Mouse (Mus musculus) heart, adult 9 months (tissue): ENCODE measurements around the gene Ift172.

ENCODE experiments used
- DNase-seq, 2 experiments: peaks; one replicate each; pipeline ENCODE4 v3.0.0; 2022; ENCODE audit warnings: low spot score in 2 of 2

The Ift172 gene

GRCm38 (mm10) chr5:31257616-31258015 is 33.3 kb downstream of the Ift172 start:
- no peak for DNase-seq

DNA sequence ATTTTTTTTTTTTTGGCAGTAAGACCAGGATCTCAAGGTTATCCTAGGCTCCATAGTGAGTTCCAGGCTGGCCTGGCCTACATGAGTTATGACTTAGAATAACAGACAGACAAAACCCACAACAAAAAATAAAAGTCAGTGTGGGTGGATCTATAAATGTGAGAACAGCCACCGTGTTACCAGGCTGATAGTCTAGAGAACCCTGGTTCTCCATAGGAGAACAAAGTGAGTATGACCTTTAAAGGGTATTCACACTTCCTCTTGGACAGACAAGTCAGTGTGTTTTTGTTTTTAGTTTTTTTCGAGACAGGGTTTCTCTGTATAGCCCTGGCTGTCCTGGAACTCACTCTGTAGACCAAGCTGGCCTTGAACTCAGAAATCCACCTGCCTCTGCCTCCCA is 34.9 kb downstream of the Ift172 start:
- no peak for DNase-seq

GRCm38 (mm10) chr5:31255381-31255780 is 35.5 kb downstream of the Ift172 start:
- DNase-seq = no peak

DNA sequence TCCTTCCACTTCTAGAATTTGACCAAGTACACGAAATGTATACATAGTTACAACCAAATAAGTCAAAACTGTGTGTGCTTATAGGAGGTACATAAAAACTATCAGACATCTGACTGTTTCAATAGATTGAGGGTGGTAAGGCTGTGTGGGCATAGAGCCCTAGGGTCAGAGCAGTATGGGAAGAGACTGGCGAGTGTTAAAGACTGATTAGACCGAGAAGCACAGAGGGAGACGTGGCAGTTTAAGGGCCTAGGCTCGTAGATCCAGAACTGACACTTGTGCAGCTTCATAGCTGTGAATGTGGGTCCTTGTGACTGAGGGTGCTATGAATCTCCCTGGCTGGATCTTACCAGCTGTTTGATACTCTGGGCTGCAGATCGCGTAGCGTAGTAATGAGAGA is 36.0 kb downstream of the Ift172 start:
- DNase-seq = no peak

DNA sequence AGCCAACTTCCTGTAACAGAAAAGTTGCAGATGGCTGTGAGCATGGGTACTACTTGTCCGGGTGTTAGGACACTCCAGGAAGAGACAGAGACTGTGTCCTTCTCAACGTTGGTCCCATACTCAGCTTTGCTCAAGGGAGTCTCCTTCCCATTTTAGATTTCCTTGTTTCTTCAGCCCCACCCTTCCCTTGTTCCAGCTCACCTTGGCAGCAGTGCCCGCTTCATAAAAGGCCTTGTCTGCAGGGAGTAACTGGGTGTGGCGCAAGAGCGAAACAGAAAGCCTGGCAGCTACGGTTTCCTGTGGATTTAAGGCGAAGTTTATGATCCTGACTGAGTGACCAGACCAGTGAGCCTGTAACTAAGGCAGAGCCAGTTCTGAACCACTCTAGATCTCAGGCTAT is 36.5 kb downstream of the Ift172 start:
- DNase-seq = peak; percentile 64 to 70

DNA sequence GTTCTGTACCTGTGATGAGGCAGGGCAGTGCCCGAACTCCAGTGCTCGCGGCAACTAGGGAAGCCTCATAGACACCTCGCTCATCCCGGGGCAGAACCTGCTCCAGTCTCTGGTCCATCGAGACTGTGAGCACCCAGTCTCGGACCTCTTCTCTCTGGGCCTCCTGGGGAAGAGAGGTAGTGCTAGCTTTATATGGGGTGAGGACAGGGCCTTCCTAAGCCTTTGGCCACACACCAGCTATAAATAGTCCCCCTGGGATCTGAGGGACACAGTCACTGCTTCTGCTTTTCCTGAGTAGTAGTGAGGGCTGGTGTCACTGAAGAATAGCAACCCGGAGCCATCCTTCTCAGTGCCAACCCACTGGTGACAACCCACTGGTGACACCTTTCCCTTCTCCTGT is 37.1 kb downstream of the Ift172 start:
- DNase-seq = no peak

DNA sequence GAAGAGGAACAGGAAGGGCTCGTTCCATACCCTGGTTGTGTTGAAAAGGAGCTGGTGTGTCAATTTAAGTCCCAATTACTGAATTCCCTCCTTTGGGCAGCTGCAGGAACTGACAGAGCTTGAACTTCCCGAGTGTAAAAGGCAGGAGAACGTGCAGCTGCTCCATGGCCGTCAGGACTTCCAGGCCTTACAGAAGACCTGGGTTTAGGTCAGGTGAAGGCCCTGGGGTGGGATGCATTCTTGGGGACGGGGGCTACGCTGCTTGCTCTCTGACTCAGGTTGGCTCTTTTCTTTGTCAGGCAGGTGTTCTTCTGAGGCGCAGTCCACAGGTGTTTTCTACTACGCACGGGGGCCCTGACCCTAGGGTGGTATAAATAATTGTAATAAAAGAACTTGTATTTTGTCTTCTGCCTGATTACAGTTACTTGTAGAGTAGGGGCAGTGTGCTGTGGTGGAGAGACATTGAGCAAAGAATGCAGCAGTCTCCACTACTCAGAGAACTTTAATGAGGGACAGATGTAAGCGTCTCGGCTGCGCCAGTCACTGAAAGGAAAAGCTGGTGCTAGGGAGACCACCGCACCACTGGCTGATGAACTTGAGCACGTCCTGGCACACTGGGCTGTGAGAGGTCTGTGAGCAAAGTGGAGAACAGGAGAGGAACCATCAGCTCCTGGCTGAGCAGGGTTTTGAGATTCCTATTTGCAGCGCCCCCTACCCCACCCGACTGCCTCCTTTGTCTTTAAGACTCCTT is 37.9 kb downstream of the Ift172 start:
- DNase-seq = no peak

GRCm38 (mm10) chr5:31252151-31252550 is 38.8 kb downstream of the Ift172 start:
- no peak for DNase-seq

- DNase-seq = no peak
Observed at GRCm38 (mm10) chr5:31251541-31252101, 39.3 kb downstream of the Ift172 start, which contains the start of gene Krtcap3. Krtcap3 (plus strand) TSS chr5:31251691.

- no peak for DNase-seq
Observed at GRCm38 (mm10) chr5:31250716-31251115, 40.2 kb downstream of the Ift172 start.

DNA sequence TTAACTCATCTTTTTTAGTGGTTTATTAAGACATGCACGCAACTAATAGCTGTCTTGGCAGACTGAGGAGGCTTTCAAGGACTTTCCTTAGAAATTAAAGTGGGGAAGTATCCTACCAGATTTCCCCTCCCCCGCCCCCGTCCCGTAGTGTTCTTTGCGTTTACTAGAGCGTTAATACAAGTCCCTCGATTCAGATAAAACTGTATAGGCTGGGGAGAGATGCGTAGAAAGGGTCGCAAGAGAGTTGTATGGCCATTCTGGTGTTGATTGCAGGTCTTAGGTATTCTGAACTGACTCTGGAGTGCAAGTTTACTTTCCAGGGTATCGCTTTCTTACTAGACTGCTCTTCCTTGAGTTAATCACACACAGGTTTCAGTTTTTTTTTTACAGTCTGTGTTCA is 48.7 kb downstream of the Ift172 start:
- no peak for DNase-seq

GRCm38 (mm10) chr5:31241522-31242034 is 49.3 kb downstream of the Ift172 start:
- DNase-seq = no peak

DNA sequence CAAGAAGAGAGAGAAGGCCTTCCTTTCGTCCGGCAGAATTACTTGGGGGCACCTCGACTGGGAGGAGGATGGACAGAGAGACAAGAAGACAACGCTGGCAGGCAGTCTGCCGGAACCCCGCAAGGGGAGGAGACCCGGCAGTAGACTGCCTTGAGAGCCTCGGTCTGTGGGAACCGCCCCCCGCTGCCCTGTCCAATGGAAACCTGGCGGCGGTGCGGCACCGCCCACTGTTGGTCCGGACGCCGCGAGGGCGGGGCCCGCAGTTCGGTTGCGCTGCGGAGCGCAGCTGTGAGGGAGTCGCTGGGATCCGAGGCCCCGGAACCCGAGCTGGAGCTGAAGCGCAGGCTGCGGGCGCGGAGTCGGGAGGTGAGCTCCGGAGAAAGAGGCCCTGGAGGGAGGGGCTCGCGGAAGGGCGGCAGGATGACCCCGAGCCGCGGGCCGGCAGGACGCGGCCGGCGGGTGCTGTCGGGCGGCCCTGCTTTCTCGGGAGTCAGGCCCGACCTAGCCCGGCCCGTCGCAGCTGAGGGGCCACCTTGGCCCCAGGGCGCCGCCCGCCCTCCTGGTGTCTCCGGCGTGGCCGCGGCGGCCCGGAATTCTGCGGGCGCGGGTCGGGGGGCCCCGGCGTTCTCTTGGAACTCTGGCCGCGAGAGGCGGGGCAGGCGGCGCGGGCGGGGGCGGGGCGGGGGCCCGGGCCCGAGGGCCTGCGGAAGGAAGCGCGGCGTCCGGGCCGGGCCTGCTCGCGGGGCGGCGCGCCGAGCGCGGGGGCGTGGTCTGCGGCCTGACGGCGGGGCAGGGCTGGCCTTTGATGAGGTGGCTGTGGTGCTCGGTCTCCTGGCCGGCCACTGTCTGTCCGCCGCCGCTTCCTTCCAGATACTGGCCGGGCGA is 50.0 kb downstream of the Ift172 start, which contains the start of the genes Nrbp1 and Gm9970:
Gene Nrbp1 (plus strand): TSS at position 228 of the 885 bp plus-strand sequence.
Gene Gm9970 (minus strand): TSS at position 596 of the 885 bp plus-strand sequence.
- peak; percentile 97 for DNase-seq

DNA sequence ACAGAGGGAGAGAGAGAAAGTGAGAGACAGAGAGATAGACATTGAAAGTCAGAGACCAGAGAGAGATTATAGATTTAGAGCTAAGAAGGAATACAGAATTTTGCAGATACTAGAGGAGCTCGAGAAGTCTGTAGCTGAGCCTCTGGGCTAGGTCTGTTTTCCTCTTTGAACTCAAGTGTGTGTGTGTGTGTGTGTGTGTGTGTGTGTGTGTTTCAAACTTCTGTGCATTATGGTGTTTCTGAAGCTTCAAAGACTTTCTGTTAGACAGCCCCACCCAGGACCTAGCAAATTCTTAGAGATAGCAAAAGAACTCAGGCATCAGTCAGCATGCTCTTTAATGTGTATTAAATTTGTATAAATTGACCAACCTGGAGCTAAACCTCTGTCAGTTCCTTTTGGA is 64.3 kb downstream of the Ift172 start:
- DNase-seq = no peak

- no peak for DNase-seq
Observed at GRCm38 (mm10) chr5:31222696-31223095, 68.2 kb downstream of the Ift172 start.

DNA sequence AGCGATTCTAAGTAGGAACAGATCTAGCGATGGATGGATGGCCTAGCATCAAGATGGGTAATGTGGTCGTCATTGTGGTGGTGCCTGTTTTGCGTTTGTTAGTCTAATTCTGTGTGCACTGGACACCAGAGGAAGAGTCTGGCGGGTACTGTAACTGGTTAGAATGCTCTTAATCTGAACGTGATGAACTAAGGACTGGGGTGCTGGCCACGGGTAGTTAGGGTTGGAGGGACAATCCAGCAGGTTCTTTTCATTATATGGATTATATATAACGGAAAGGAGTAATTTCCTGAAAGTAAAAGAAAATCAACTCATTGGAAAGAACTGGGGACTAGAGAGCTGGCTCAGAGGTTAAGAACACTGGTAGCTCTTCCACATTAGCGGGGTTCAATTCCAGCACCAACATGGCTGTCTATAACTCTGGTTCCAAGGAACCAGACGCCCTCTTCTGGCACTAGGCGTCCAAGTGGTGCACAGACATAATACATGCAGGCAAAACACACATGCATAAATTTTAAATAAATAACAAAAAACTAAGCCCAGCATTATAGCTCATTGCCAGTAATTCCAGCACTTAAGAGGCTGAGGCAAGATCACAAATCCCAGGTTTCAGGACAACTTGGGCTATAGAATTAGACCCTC is 69.5 kb downstream of the Ift172 start:
- no peak for DNase-seq

DNA sequence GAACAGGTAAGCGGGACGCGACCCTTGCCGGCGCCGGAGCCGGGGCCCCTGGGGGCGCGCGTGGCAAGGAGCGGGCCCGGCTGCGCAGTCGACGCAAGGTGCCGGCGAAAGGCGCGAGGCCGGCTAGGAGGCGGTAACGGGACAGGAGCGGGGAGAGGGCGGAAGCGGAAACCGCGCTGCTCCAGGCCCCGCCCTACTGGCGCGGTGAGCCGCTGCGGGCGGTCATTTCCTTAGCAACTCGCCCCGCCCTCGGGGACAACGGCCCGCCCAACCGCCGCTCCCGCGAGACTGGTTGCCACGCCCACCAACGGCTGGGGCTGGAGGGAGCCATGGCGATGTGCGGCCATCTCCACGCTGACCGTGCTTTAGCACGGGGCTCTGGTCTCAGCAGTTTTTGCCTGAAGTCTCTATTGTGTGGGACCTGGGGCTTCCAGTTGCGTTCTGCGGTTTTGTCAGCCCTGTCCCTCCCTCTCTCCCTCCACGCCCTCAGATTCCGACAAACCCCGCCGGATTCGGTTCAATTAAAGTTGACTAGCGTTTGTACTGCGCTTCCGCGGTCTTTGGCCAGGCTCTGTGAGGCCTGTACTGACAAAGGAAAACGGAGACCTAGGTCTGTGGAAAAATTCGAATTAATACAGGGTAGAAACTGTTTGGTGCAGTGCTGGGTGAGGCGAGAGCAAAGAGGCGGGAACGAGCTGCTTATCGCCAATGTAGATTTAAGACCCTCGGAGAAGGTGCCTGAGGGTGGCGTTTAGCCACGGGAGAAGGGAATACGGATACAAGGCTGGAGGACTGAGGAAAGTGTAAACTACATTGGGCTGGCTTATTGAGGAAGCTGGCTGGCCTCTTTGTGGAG is 70.2 kb downstream of the Ift172 start, which contains the start of gene Ppm1g:
Gene Ppm1g (minus strand): TSS at position 240 of the 856 bp plus-strand sequence.
- peak; percentile 97 to 98 for DNase-seq

GRCm38 (mm10) chr5:31219911-31220447 is 70.9 kb downstream of the Ift172 start:
- DNase-seq = no peak

GRCm38 (mm10) chr5:31219474-31219873 is 71.4 kb downstream of the Ift172 start:
- DNase-seq = no peak

DNA sequence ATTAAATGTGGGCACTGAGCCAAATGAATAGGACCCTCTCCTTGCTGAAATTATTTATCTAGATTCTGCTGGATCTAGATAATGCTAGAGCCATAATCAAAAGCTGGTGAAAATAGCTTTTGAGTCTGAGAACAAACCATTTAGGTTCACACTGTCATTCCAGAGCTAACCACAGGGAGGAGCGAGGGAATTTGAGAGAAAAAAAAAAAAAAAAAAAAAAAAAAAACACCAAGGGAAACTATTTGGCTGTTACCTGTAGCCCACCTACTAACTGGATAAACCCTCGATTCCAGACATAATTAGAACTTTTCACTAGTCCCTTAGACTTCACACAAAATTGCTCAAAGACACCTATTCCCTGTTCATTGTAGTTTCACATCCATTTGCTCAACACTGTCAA is 71.8 kb downstream of the Ift172 start:
- no peak for DNase-seq
